ENCODE assay signal across 7 mouse cellular contexts in the genomic region with DNA sequence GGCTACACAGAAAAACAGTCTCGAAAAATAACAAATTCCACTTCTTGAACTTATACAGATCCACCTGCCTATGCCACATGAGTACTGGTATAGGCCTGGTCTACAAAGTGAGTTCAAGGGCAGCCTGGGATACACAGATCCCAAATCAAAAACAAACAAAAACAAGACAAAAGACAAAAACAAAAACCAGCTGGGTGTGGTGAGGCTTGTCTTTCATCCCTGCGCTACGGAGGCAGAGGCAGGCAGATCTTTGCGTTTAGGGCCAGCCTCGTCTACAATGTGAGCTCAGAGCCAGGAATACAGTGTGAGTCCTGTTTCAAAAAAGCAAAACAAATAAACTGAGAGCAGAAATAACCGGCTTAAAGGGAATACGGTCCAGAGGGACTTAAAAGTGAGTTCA. TPM values are rescaled to one million over a fixed set of nuclear protein-coding genes. Genes with fewer than 3 reads are reported as not detected.
DNase-seq lines count a peak whose midpoint lies in the region; ATAC-seq and TF ChIP-seq lines count a peak whose summit lies in the region.

No protein-coding gene starts in this region.

- peak overlapping the region; percentile 74 for H3K9ac ChIP-seq in liver, embryonic 11.5 days (ENCODE audit: low read depth, low read length)
- peak overlapping the region; percentile 51; the same call in 1 of the 2 replicates for H3K9ac ChIP-seq in stomach, postnatal 0 days (ENCODE audit: low read length)

- peak overlapping the region; percentile 77 for H3K27ac ChIP-seq in spleen, adult 2 months (ENCODE audit: insufficient read depth, low read length)
- H3K27ac ChIP-seq in liver, embryonic 11.5 days (ENCODE audit: low read depth, low read length) = peak overlapping the region; percentile 71
- H3K27ac ChIP-seq in stomach, postnatal 0 days (replicated peaks) = peak overlapping the region; percentile 78; the same call in 1 of the 2 replicates

- DNase-seq in spleen, adult 2 months (ENCODE audit: low read depth in 1 of 2, low spot score in 2 of 2) = no peak
- no peak for DNase-seq in spleen, postnatal 10 days (ENCODE audit: low spot score in 2 of 2)
- DNase-seq in liver, embryonic 11.5 days (ENCODE audit: low spot score) = no peak
- no peak for DNase-seq in stomach, postnatal 0 days (ENCODE audit: low spot score)
- DNase-seq in frontal cortex, postnatal 36 days (ENCODE audit: low spot score in 2 of 2) = no peak
- no peak for DNase-seq in natural killer cell, adult 2 months (ENCODE audit: low spot score in 2 of 2)

- H3K36me3 ChIP-seq in spleen, adult 2 months (ENCODE audit: control insufficient read depth, insufficient read depth, low read length) = peaks cover 7% of the 10 kb centered on the region
- peaks cover 31% of the 10 kb centered on the region for H3K36me3 ChIP-seq in erythroblast, embryonic 14.5 days (ENCODE audit: control insufficient read depth)
- H3K36me3 ChIP-seq in liver, embryonic 11.5 days (ENCODE audit: control insufficient read depth, insufficient read depth, low read length) = peaks cover 14% of the 10 kb centered on the region; the same call in 1 of the 2 replicates
- 0 out of 2 replicates have a peak, but pooled peaks cover 4% of the 10 kb centered on the region for H3K36me3 ChIP-seq in stomach, postnatal 0 days (ENCODE audit: control insufficient read depth, insufficient read depth, low read length)

- TF ChIP-seq POLR2A in spleen, adult 2 months (IDR thresholded peaks at IDR 0.05; ENCODE audit: low read depth, low read length) = no peak

- no peak for TF ChIP-seq CTCF in spleen, adult 2 months (IDR thresholded peaks at IDR 0.05; ENCODE audit: extremely low read depth, insufficient read depth, insufficient read length, insufficient replicate concordance)
- TF ChIP-seq CTCF in stomach, postnatal 0 days (IDR thresholded peaks at IDR 0.05; ENCODE audit: low read depth) = no peak

- WGBS in spleen, adult 2 months = 67% methylated on average over 7 of the region's 7 CpGs
- WGBS in liver, embryonic 11.5 days = 47% methylated on average over 7 of the region's 7 CpGs
- WGBS in stomach, postnatal 0 days = 57% methylated on average over 7 of the region's 7 CpGs

- H3K4me2 ChIP-seq in liver, embryonic 11.5 days = peak overlapping the region; percentile 83
- peak overlapping the region; percentile 62 for H3K4me2 ChIP-seq in stomach, postnatal 0 days (replicated peaks; ENCODE audit: low read depth)

- no peak for TF ChIP-seq EP300 in stomach, postnatal 0 days (optimal IDR thresholded peaks at IDR 0.05)

- H3K4me3 ChIP-seq in spleen, adult 2 months (ENCODE audit: extremely low read depth, insufficient read depth, insufficient read length) = peak overlapping the region; percentile 65
- H3K4me3 ChIP-seq in erythroblast, embryonic 14.5 days (replicated peaks) = peak overlapping the region; percentile 94
- peak overlapping the region; percentile 81 for H3K4me3 ChIP-seq in liver, embryonic 11.5 days (ENCODE audit: low read depth, low read length)
- H3K4me3 ChIP-seq in stomach, postnatal 0 days (ENCODE audit: low read depth, low read length) = peak overlapping the region; percentile 76

- no peaks in the 10 kb centered on the region for H3K27me3 ChIP-seq in spleen, adult 2 months (ENCODE audit: control insufficient read depth, insufficient read depth, low read length)
- no peaks in the 10 kb centered on the region for H3K27me3 ChIP-seq in erythroblast, embryonic 14.5 days (ENCODE audit: control insufficient read depth)
- no peaks in the 10 kb centered on the region for H3K27me3 ChIP-seq in liver, embryonic 11.5 days (replicated peaks; ENCODE audit: control insufficient read depth, insufficient read depth, low read length)
- no peaks in the 10 kb centered on the region for H3K27me3 ChIP-seq in stomach, postnatal 0 days (ENCODE audit: control insufficient read depth, insufficient read depth, low read length)

- H3K4me1 ChIP-seq in spleen, adult 2 months (ENCODE audit: control insufficient read depth, insufficient read depth, insufficient read length) = no peaks in the 10 kb centered on the region; the same call in 1 of the 2 replicates
- H3K4me1 ChIP-seq in erythroblast, embryonic 14.5 days (ENCODE audit: control insufficient read depth) = peaks cover 33% of the 10 kb centered on the region
- H3K4me1 ChIP-seq in liver, embryonic 11.5 days (replicated peaks; ENCODE audit: control insufficient read depth, insufficient read depth, low read length) = peaks cover 13% of the 10 kb centered on the region
- H3K4me1 ChIP-seq in stomach, postnatal 0 days (replicated peaks; ENCODE audit: control insufficient read depth, insufficient read depth) = no peaks in the 10 kb centered on the region

- ATAC-seq in liver, embryonic 11.5 days (replicated peaks; ENCODE audit: low FRiP score) = no peak
- no peak for ATAC-seq in stomach, postnatal 0 days (ENCODE audit: low FRiP score, low TSS enrichment)

- H3K9me3 ChIP-seq in erythroblast, embryonic 14.5 days (ENCODE audit: control insufficient read depth, low read length) = no peaks in the 10 kb centered on the region
- H3K9me3 ChIP-seq in liver, embryonic 11.5 days (ENCODE audit: control insufficient read depth, low read length) = no peaks in the 10 kb centered on the region
- H3K9me3 ChIP-seq in stomach, postnatal 0 days (ENCODE audit: control insufficient read depth, low read length) = no peaks in the 10 kb centered on the region

RNA-seq across cellular contexts. Expression of a gene that starts 0.5 kb away (rescaled TPM):
- 11.6 and 13.0 TPM in 2 replicates for polyA plus RNA-seq in spleen, adult 2 months (2012; rRNA removed)
- 2.3 and 2.4 TPM in 2 replicates for polyA plus RNA-seq in erythroblast, embryonic 14.5 days (2012)
- polyA plus RNA-seq in liver, embryonic 11.5 days (2014; fragmentation: Nextera tagmentation; extraction: Ambion mirVana) = 151 and 162 TPM in 2 replicates
- 351 and 372 TPM in 2 replicates for polyA plus RNA-seq in stomach, postnatal 0 days (2015; fragmentation: Nextera tagmentation; extraction: Ambion mirVana)

RNA-seq across cellular contexts. Expression of a gene that starts 10.5 kb away (rescaled TPM):
- polyA plus RNA-seq in spleen, adult 2 months (2012; rRNA removed) = 12.2 and 14.1 TPM in 2 replicates
- 2.2 and 2.5 TPM in 2 replicates for polyA plus RNA-seq in erythroblast, embryonic 14.5 days (2012)
- 46.7 and 56.3 TPM in 2 replicates for polyA plus RNA-seq in liver, embryonic 11.5 days (2014; fragmentation: Nextera tagmentation; extraction: Ambion mirVana)
- 27.6 and 28.7 TPM in 2 replicates for polyA plus RNA-seq in stomach, postnatal 0 days (2015; fragmentation: Nextera tagmentation; extraction: Ambion mirVana)

RNA-seq across cellular contexts. Expression of a gene that starts 41.1 kb away (rescaled TPM):
- 0.76 and 1.9 TPM in 2 replicates for polyA plus RNA-seq in spleen, adult 2 months (2012; rRNA removed)
- polyA plus RNA-seq in erythroblast, embryonic 14.5 days (2012) = not detected in 2 replicates
- 1.0 and 1.1 TPM in 2 replicates for polyA plus RNA-seq in liver, embryonic 11.5 days (2014; fragmentation: Nextera tagmentation; extraction: Ambion mirVana)
- polyA plus RNA-seq in stomach, postnatal 0 days (2015; fragmentation: Nextera tagmentation; extraction: Ambion mirVana) = 0.35 and 0.52 TPM in 2 replicates

RNA-seq across cellular contexts. Expression of a gene that starts 41.2 kb away (rescaled TPM):
- polyA plus RNA-seq in spleen, adult 2 months (2012; rRNA removed) = 2.5 TPM in 2 replicates
- polyA plus RNA-seq in erythroblast, embryonic 14.5 days (2012) = not detected in 2 replicates
- 0.15 and 0.22 TPM in 2 replicates for polyA plus RNA-seq in liver, embryonic 11.5 days (2014; fragmentation: Nextera tagmentation; extraction: Ambion mirVana)
- 1.5 and 1.7 TPM in 2 replicates for polyA plus RNA-seq in stomach, postnatal 0 days (2015; fragmentation: Nextera tagmentation; extraction: Ambion mirVana)

Comparison
In these comparisons a context has a peak if more than half of its experiments do, and no peak if none do; other contexts are left out.
1. RNA of a gene that starts 0.5 kb away (polyA plus RNA-seq): 351 to 372 TPM in stomach, postnatal 0 days and 151 to 162 TPM in liver, embryonic 11.5 days; 11.6 to 13.0 TPM in spleen, adult 2 months and 2.3 to 2.4 TPM in erythroblast, embryonic 14.5 days; every median in the first group is over 10 times any median in the second.
2. Peak in every context shown above with its lines, with median percentiles within 50 percentile points of each other: H3K27ac ChIP-seq and H3K4me3 ChIP-seq.